Mouse (Mus musculus) midbrain, embryonic 15.5 days (tissue): ENCODE measurements around the gene Snrnp27. TPM values are rescaled to one million over a fixed set of nuclear protein-coding genes. Genes with fewer than 3 reads are reported as not detected.

Source experiments
- ATAC-seq: fragments of 200-750 bp; cut with Nextera tagmentation; replicated peaks from 2 replicates; pipeline ENCODE4 v1.8.0; 2017; ENCODE audit warnings: moderate TSS enrichment
- H3K27ac ChIP-seq: fragments of 300-500 bp; sonication (generic); 2 replicates; pipeline ENCODE4 v1.5.1; 2015; ENCODE audit warnings: mild to moderate bottlenecking, inconsistent platforms
- H3K27me3 ChIP-seq: fragments of 300-500 bp; sonication (generic); replicated peaks from 2 replicates; pipeline ENCODE4 v1.6.1; 2015; ENCODE audit warnings: inconsistent platforms
- H3K36me3 ChIP-seq: fragments of 300-500 bp; sonication (generic); replicated peaks from 2 replicates; pipeline ENCODE4 v1.6.1; 2015; ENCODE audit warnings: inconsistent platforms
- H3K4me1 ChIP-seq: fragments of 300-500 bp; sonication (generic); 2 replicates; pipeline ENCODE4 v1.6.1; 2015; ENCODE audit warnings: inconsistent platforms
- H3K4me2 ChIP-seq: fragments of 300-500 bp; sonication (generic); 2 replicates; pipeline ENCODE4 v1.6.1; 2015; ENCODE audit warnings: inconsistent platforms, mild to moderate bottlenecking, moderate library complexity
- H3K4me3 ChIP-seq: fragments of 300-500 bp; sonication (generic); 2 replicates; pipeline ENCODE4 v1.5.1; 2015; ENCODE audit warnings: mild to moderate bottlenecking, inconsistent platforms
- H3K9ac ChIP-seq: fragments of 300-500 bp; sonication (generic); 2 replicates; pipeline ENCODE4 v1.6.1; 2015; ENCODE audit warnings: mild to moderate bottlenecking, inconsistent platforms
- H3K9me3 ChIP-seq: fragments of 300-500 bp; sonication (generic); 2 replicates; pipeline ENCODE4 v1.6.1; 2016; ENCODE audit warnings: inconsistent platforms
- WGBS: fragments of 180-500 bp; shearing (Covaris S2); methylation state at CpG from one replicate; pipeline ENCODE4 v1.1.7; 2015; ENCODE audit warnings: mixed read lengths; 5-methylcytosine and 5-hydroxymethylcytosine counted together
- polyA plus RNA-seq: library from polyadenylated mRNA; unstranded; fragments of >200 nt; fragmentation: Nextera tagmentation; extraction: Ambion mirVana; gene quantifications from 2 replicates; pipeline ENCODE4 v1.2.1, GENCODE M21; 2015

Gene Snrnp27
- polyA plus RNA-seq, 1 experiment from 2014 or later: 92.0 TPM

- Histone ChIP-seq H3K4me3 (no peak overlapping the region), H3K36me3 (no peaks in the 10 kb centered on the region), H3K9ac (no peak overlapping the region), H3K27me3 (no peaks in the 10 kb centered on the region), H3K4me1 (no peaks in the 10 kb centered on the region), H3K27ac (no peak overlapping the region), H3K4me2 (no peak overlapping the region), H3K9me3 (no peaks in the 10 kb centered on the region)
- 75% methylated on average over 2 of the region's 2 CpGs for WGBS
- no peak for ATAC-seq
Measured at GRCm38 (mm10) chr6:86636495-86636894, 47.8 kb downstream of the Snrnp27 start.

GRCm38 (mm10) chr6:86630141-86630540 is 54.2 kb downstream of the Snrnp27 start:
- Histone ChIP-seq H3K27ac (no peak overlapping the region), H3K4me3 (no peak overlapping the region), H3K4me1 (no peaks in the 10 kb centered on the region), H3K9me3 (no peaks in the 10 kb centered on the region), H3K9ac (no peak overlapping the region), H3K4me2 (no peak overlapping the region), H3K36me3 (no peaks in the 10 kb centered on the region), H3K27me3 (no peaks in the 10 kb centered on the region)
- ATAC-seq: no peak
- WGBS: 76% methylated on average over 3 of the region's 3 CpGs

- ATAC-seq: no peak
- H3K4me2 ChIP-seq: no peak within 1 kb of the TSS
- WGBS: 45% methylated on average over 10 of the region's 10 CpGs
- no peaks in the 10 kb centered on the region for H3K9me3 ChIP-seq
- no peak within 1 kb of the TSS for H3K27ac ChIP-seq
- no peak within 1 kb of the TSS for H3K4me3 ChIP-seq
- H3K9ac ChIP-seq: no peak within 1 kb of the TSS
- no peaks in the 10 kb centered on the region for H3K4me1 ChIP-seq
- H3K27me3 ChIP-seq: no peaks in the 10 kb centered on the region
- no peaks in the 10 kb centered on the region for H3K36me3 ChIP-seq
Measured at GRCm38 (mm10) chr6:86627946-86628345, 56.4 kb downstream of the Snrnp27 start, which contains the start of gene Asprv1. TSS of gene Asprv1 (plus strand) at chr6:86628164.

Other genes starting within 250 kb of the Snrnp27 start
- gene C87436, start 246.1 kb downstream of the Snrnp27 start, polyA plus RNA-seq: 25.2 and 25.8 TPM in 2 replicates
- 339 and 344 TPM in 2 replicates for gene Pcbp1, start 158.2 kb downstream of the Snrnp27 start, polyA plus RNA-seq
- 0.47 and 1.7 TPM in 2 replicates for gene Asprv1, start 56.4 kb downstream of the Snrnp27 start, polyA plus RNA-seq
- gene Mxd1, start 15.4 kb downstream of the Snrnp27 start, polyA plus RNA-seq: 23.9 and 24.5 TPM in 2 replicates
- 33.8 and 34.5 TPM in 2 replicates for gene Gmcl1, start 48.9 kb upstream of the Snrnp27 start, polyA plus RNA-seq
- gene Anxa4, start 109.1 kb upstream of the Snrnp27 start, polyA plus RNA-seq: 5.5 and 5.9 TPM in 2 replicates
- gene Aak1, start 165.0 kb upstream of the Snrnp27 start, polyA plus RNA-seq: 44.0 and 51.8 TPM in 2 replicates